8 mouse cellular contexts compared by ENCODE assay signal in the genomic region with DNA sequence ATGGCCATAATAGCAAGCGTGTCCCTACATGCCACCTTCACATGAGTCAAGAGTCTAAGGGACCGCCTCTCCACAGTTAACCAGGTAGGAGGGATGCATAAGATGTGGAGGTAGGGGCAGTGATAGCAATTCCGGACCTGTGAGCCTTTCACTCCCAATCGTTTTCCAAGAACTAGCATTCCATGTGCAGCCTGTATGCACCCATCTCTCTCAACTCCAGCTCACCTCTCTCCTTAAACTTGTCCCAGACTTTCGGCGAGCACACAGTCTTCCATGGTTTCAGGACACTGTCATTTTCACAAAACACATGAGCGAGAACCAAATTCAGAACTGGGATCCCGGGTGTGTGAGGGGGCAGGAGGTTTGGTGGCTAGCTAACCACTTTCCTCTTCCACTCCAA. TPM values are rescaled to one million over a fixed set of nuclear protein-coding genes. Genes with fewer than 3 reads are reported as not detected.
DNase-seq lines count a peak whose midpoint lies in the region; ATAC-seq and TF ChIP-seq lines count a peak whose summit lies in the region.

No protein-coding gene starts in this region.

- no peak for DNase-seq in frontal cortex, postnatal 10 days (ENCODE audit: low spot score in 2 of 2)
- no peak for DNase-seq in thymus, adult 2 months
- DNase-seq in thymus, postnatal 0 days (ENCODE audit: low spot score): no peak
- DNase-seq in hindbrain, embryonic 11.5 days (ENCODE audit: low spot score): no peak
- DNase-seq in MN1 (ENCODE audit: low spot score): no peak

- no peak overlapping the region for H3K27ac ChIP-seq in thymus, adult 2 months (ENCODE audit: control insufficient read depth, insufficient read depth, low read length)
- no peak overlapping the region for H3K27ac ChIP-seq in hindbrain, embryonic 11.5 days (ENCODE audit: low read depth, low read length)
- H3K27ac ChIP-seq in midbrain, embryonic 13.5 days: peak overlapping the region; percentile 97

- no peaks in the 10 kb centered on the region for H3K27me3 ChIP-seq in thymus, adult 2 months (ENCODE audit: control insufficient read depth, insufficient read depth, low read length)
- H3K27me3 ChIP-seq in hindbrain, embryonic 11.5 days (ENCODE audit: control insufficient read depth, insufficient read depth, low read length): no peaks in the 10 kb centered on the region
- no peaks in the 10 kb centered on the region for H3K27me3 ChIP-seq in midbrain, embryonic 13.5 days

- no peaks in the 10 kb centered on the region for H3K9me3 ChIP-seq in hindbrain, embryonic 11.5 days (ENCODE audit: control insufficient read depth, low read length)
- no peaks in the 10 kb centered on the region for H3K9me3 ChIP-seq in midbrain, embryonic 13.5 days

- H3K4me2 ChIP-seq in hindbrain, embryonic 11.5 days (replicated peaks; ENCODE audit: low read depth, low read length): peak overlapping the region; percentile 71
- peak overlapping the region; percentile 67 for H3K4me2 ChIP-seq in midbrain, embryonic 13.5 days (replicated peaks)

- H3K9ac ChIP-seq in hindbrain, embryonic 11.5 days (ENCODE audit: low read depth, low read length): peak overlapping the region; percentile 77
- H3K9ac ChIP-seq in midbrain, embryonic 13.5 days (replicated peaks): peak overlapping the region; percentile 85

- no peaks in the 10 kb centered on the region for H3K36me3 ChIP-seq in thymus, adult 2 months (ENCODE audit: control insufficient read depth, insufficient read depth, low read length)
- no peaks in the 10 kb centered on the region for H3K36me3 ChIP-seq in hindbrain, embryonic 11.5 days (ENCODE audit: control insufficient read depth, insufficient read depth, low read length)
- peaks cover 10% of the 10 kb centered on the region; the same call in 1 of the 2 replicates for H3K36me3 ChIP-seq in midbrain, embryonic 13.5 days

- peak overlapping the region; percentile 76; the same call in 1 of the 2 replicates for H3K4me3 ChIP-seq in thymus, adult 2 months (ENCODE audit: control insufficient read depth, insufficient read depth, low read length)
- H3K4me3 ChIP-seq in hindbrain, embryonic 11.5 days (ENCODE audit: low read depth, low read length): peak overlapping the region; percentile 56
- peak overlapping the region; percentile 70 for H3K4me3 ChIP-seq in midbrain, embryonic 13.5 days (replicated peaks)

- no peak for TF ChIP-seq CTCF in thymus, adult 2 months (IDR thresholded peaks at IDR 0.05; ENCODE audit: borderline replicate concordance, control insufficient read depth, extremely low read depth, insufficient read depth, low read length, poor library complexity)

- peaks cover 3% of the 10 kb centered on the region for H3K4me1 ChIP-seq in thymus, adult 2 months (replicated peaks; ENCODE audit: control insufficient read depth, insufficient read depth, low read length)
- no peaks in the 10 kb centered on the region for H3K4me1 ChIP-seq in hindbrain, embryonic 11.5 days (replicated peaks; ENCODE audit: control insufficient read depth, insufficient read depth, low read length)
- H3K4me1 ChIP-seq in midbrain, embryonic 13.5 days (replicated peaks): peaks cover 23% of the 10 kb centered on the region

- ATAC-seq in frontal cortex, adult (ENCODE audit: low TSS enrichment): peak; percentile 22
- ATAC-seq in hindbrain, embryonic 11.5 days (ENCODE audit: low FRiP score): no peak
- ATAC-seq in midbrain, embryonic 13.5 days: peak; percentile 1; the same call in 1 of the 2 replicates
- ATAC-seq in CD4-positive, CD25-positive, alpha-beta regulatory T cell, adult 4 months: no peak

- WGBS in thymus, adult 2 months: 67% methylated on average over 8 of the region's 8 CpGs
- WGBS in hindbrain, embryonic 11.5 days: 52% methylated on average over 8 of the region's 8 CpGs
- 44% methylated on average over 8 of the region's 8 CpGs for WGBS in midbrain, embryonic 13.5 days

- no peak for TF ChIP-seq POLR2A in thymus, adult 2 months (IDR thresholded peaks at IDR 0.05; ENCODE audit: control insufficient read depth, extremely low read depth, insufficient read depth, low read length, poor library complexity)

RNA-seq across cellular contexts. Expression of a gene that starts 0.9 kb away (rescaled TPM):
- polyA plus RNA-seq in thymus, adult 2 months (2012; rRNA removed): 0.86 and 1.1 TPM in 2 replicates
- polyA plus RNA-seq in thymus, postnatal 0 days (2015; fragmentation: Nextera tagmentation; extraction: Ambion mirVana): 2.7 and 3.7 TPM in 2 replicates
- polyA plus RNA-seq in hindbrain, embryonic 11.5 days (2014; fragmentation: Nextera tagmentation; extraction: Ambion mirVana): 12.3 and 13.1 TPM in 2 replicates
- 14.8 and 16.0 TPM in 2 replicates for polyA plus RNA-seq in midbrain, embryonic 13.5 days (2015; fragmentation: Nextera tagmentation; extraction: Ambion mirVana)
- 1 to 10 TPM; 5.5 to 8.2 TPM for polyA plus RNA-seq in CD4-positive, CD25-positive, alpha-beta regulatory T cell, adult 4 months (2017; shearing (Covaris generic))

RNA-seq across cellular contexts. Expression of a gene that starts 24.7 kb away (rescaled TPM):
- polyA plus RNA-seq in thymus, adult 2 months (2012; rRNA removed): 0.19 and 0.35 TPM in 2 replicates
- 0.73 and 0.76 TPM in 2 replicates for polyA plus RNA-seq in thymus, postnatal 0 days (2015; fragmentation: Nextera tagmentation; extraction: Ambion mirVana)
- polyA plus RNA-seq in hindbrain, embryonic 11.5 days (2014; fragmentation: Nextera tagmentation; extraction: Ambion mirVana): 11.5 and 12.2 TPM in 2 replicates
- 11.9 and 12.8 TPM in 2 replicates for polyA plus RNA-seq in midbrain, embryonic 13.5 days (2015; fragmentation: Nextera tagmentation; extraction: Ambion mirVana)
- under 1 TPM in 1 of 2 experiments, not detected in 1; 0.27 TPM for polyA plus RNA-seq in CD4-positive, CD25-positive, alpha-beta regulatory T cell, adult 4 months (2017; shearing (Covaris generic))

RNA-seq across cellular contexts. Expression of a gene that starts 35.2 kb away (rescaled TPM):
- 7.0 and 7.7 TPM in 2 replicates for polyA plus RNA-seq in thymus, adult 2 months (2012; rRNA removed)
- 26.6 and 27.9 TPM in 2 replicates for polyA plus RNA-seq in thymus, postnatal 0 days (2015; fragmentation: Nextera tagmentation; extraction: Ambion mirVana)
- 38.9 and 44.2 TPM in 2 replicates for polyA plus RNA-seq in hindbrain, embryonic 11.5 days (2014; fragmentation: Nextera tagmentation; extraction: Ambion mirVana)
- polyA plus RNA-seq in midbrain, embryonic 13.5 days (2015; fragmentation: Nextera tagmentation; extraction: Ambion mirVana): 27.7 and 27.9 TPM in 2 replicates
- polyA plus RNA-seq in CD4-positive, CD25-positive, alpha-beta regulatory T cell, adult 4 months (2017; shearing (Covaris generic)): 10 to 100 TPM; 27.3 to 30.4 TPM

Comparison
In these comparisons a context has a peak if more than half of its experiments do, and no peak if none do; other contexts are left out.
1. ATAC-seq: peak in frontal cortex, adult (single experiment) and midbrain, embryonic 13.5 days (single experiment); none in hindbrain, embryonic 11.5 days (single experiment) and CD4-positive, CD25-positive, alpha-beta regulatory T cell, adult 4 months (single experiment).
2. Peak in every context shown above with its lines, with median percentiles within 50 percentile points of each other: H3K4me3 ChIP-seq.